Mouse (Mus musculus) heart, adult 2 months (tissue): ENCODE measurements around the gene Scaf1. TPM values are rescaled to one million over a fixed set of nuclear protein-coding genes. Genes with fewer than 3 reads are reported as not detected.

Source experiments
- DNase-seq, 2 experiments: peaks; one replicate each; pipeline ENCODE4 v3.0.0; 2021
- H3K27ac ChIP-seq: fragments of 200-600 bp; 2 replicates; pipeline ENCODE4 v1.8.1; 2022
- H3K27me3 ChIP-seq: fragments of 200-500 bp; 2 replicates; pipeline ENCODE4 v1.6.1; 2012; ENCODE audit warnings: mild to moderate bottlenecking, low read length, inconsistent platforms, mixed read lengths; ENCODE audit not compliant: control insufficient read depth, insufficient read depth
- H3K36me3 ChIP-seq: fragments of 200-500 bp; 2 replicates; pipeline ENCODE4 v1.6.1; 2012; ENCODE audit warnings: low read length, inconsistent platforms; ENCODE audit not compliant: control insufficient read depth, insufficient read depth
- H3K4me1 ChIP-seq: fragments of 200-500 bp; 2 replicates; pipeline ENCODE4 v1.6.1; 2011; ENCODE audit warnings: low read length; ENCODE audit not compliant: control insufficient read depth, insufficient read depth
- H3K4me3 ChIP-seq: fragments of 200-600 bp; 2 replicates; pipeline ENCODE4 v1.8.1; 2022
- H3K79me2 ChIP-seq: fragments of 200-500 bp; replicated peaks from 2 replicates; pipeline ENCODE4 v1.6.1; 2012; ENCODE audit warnings: mild to moderate bottlenecking, inconsistent platforms, low read length, moderate library complexity, mixed read lengths; ENCODE audit not compliant: control insufficient read depth, insufficient read depth
- H3K9ac ChIP-seq: fragments of 200-500 bp; 2 replicates; pipeline ENCODE4 v1.6.1; 2012; ENCODE audit warnings: low read depth, mild to moderate bottlenecking, control low read depth, inconsistent platforms, low read length, mixed read lengths
- CTCF ChIP-seq: fragments of 200-600 bp; IDR thresholded peaks from 2 replicates; pipeline ENCODE4 v1.8.1; 2022; ENCODE audit warnings: antibody characterized with exemption, mild to moderate bottlenecking, moderate library complexity
- EP300 ChIP-seq: fragments of 200-500 bp; IDR thresholded peaks from 2 replicates; pipeline ENCODE4 v1.6.1; 2011; ENCODE audit warnings: low read depth, low read length, control low read depth; ENCODE audit not compliant: insufficient read depth
- POLR2A ChIP-seq: fragments of 200-500 bp; IDR thresholded peaks from 2 replicates; pipeline ENCODE4 v1.6.1; 2011; ENCODE audit warnings: mild to moderate bottlenecking, low read depth, low read length, control low read depth; ENCODE audit not compliant: insufficient read depth
- whole genome bisulfite sequencing: fragments of 180-500 bp; shearing (Covaris S2); methylation state at CpG from one replicate; pipeline ENCODE4 v1.1.7; 2018; 5-methylcytosine and 5-hydroxymethylcytosine counted together
- intact Hi-C: fragments of 180-260 bp; cut with DNase I; formaldehyde crosslinking; loops from one replicate; pipeline ENCODE4 v1.15.1; 2025
- polyA plus RNA-seq: library from polyadenylated mRNA; depleted of rRNA; stranded (reverse); fragments of >200 nt; gene quantifications from 2 replicates; pipeline ENCODE4 v1.2.3, GENCODE M21; 2012
- total RNA-seq, 2 experiments: library from RNA; stranded (reverse); gene quantifications; 2 replicates each; pipeline ENCODE4 v1.2.3; 2021

Gene Scaf1
- total and polyA plus RNA-seq, 3 experiments = 36.0 to 46.6 (median 45.5) TPM

GRCm38 (mm10) chr7:44983085-44983484 is 33.1 kb downstream of the Scaf1 start:
- no peaks in the 10 kb centered on the region for H3K36me3 ChIP-seq
- no peak overlapping the region for H3K27ac ChIP-seq
- intact Hi-C loops = loop anchor here (1.0 to 5.0 kb wide), 3 partner anchors 85 to 219 kb away; partner anchors contain the start of genes Ccdc155, Flt3l and Gm45713

GRCm38 (mm10) chr7:44981539-44981938 is 34.6 kb downstream of the Scaf1 start:
- H3K27ac ChIP-seq = no peak overlapping the region
- 91% methylated on average over 8 of the region's 8 CpGs for WGBS
- TF ChIP-seq POLR2A (no peak), EP300 (no peak), CTCF (no peak)
- DNase-seq = no peak
- H3K27me3 ChIP-seq = no peaks in the 10 kb centered on the region
- H3K9ac ChIP-seq = no peak overlapping the region
- H3K4me1 ChIP-seq = peaks cover 2% of the 10 kb centered on the region
- H3K4me3 ChIP-seq = no peak overlapping the region
- intact Hi-C loops = loop anchor here (5.0 kb wide), 2 partner anchors 156 to 221 kb away; partner anchors contain the start of genes Ccdc155, Flt3l and Gm45713
- peaks cover 3% of the 10 kb centered on the region for H3K79me2 ChIP-seq
- H3K36me3 ChIP-seq = no peaks in the 10 kb centered on the region

More at GRCm38 (mm10) chr7:44983085-44983484, 33.1 kb downstream of the Scaf1 start:
- Histone ChIP-seq H3K4me1 (peaks cover 6% of the 10 kb centered on the region), H3K27me3 (no peaks in the 10 kb centered on the region), H3K79me2 (peaks cover 3% of the 10 kb centered on the region), H3K4me3 (no peak overlapping the region), H3K9ac (no peak overlapping the region)
- peak; percentile 84 to 90 for DNase-seq
- WGBS = 23% methylated on average over 6 of the region's 6 CpGs
- TF ChIP-seq CTCF (peak; percentile 99), POLR2A (no peak), EP300 (peak; percentile 89)

GRCm38 (mm10) chr7:44978300-44978699 is 37.9 kb downstream of the Scaf1 start:
- H3K4me1 ChIP-seq = peaks cover 3% of the 10 kb centered on the region
- H3K27ac ChIP-seq = no peak overlapping the region
- no peak overlapping the region for H3K9ac ChIP-seq
- WGBS = 91% methylated on average over 3 of the region's 3 CpGs
- no peaks in the 10 kb centered on the region for H3K27me3 ChIP-seq
- H3K36me3 ChIP-seq = no peaks in the 10 kb centered on the region
- DNase-seq = no peak
- no peaks in the 10 kb centered on the region for H3K79me2 ChIP-seq
- TF ChIP-seq EP300 (no peak), POLR2A (no peak), CTCF (no peak)
- no peak overlapping the region for H3K4me3 ChIP-seq
- intact Hi-C loops = no loop called here

- no peak overlapping the region for H3K27ac ChIP-seq
- no peak overlapping the region for H3K4me3 ChIP-seq
- H3K79me2 ChIP-seq = no peaks in the 10 kb centered on the region
- 38% methylated on average over 6 of the region's 6 CpGs for WGBS
- no peak overlapping the region for H3K9ac ChIP-seq
- intact Hi-C loops = no loop called here
- peaks cover 3% of the 10 kb centered on the region; the same call in 1 of the 2 replicates for H3K4me1 ChIP-seq
- H3K27me3 ChIP-seq = no peaks in the 10 kb centered on the region
- TF ChIP-seq CTCF (no peak), EP300 (no peak), POLR2A (no peak)
- H3K36me3 ChIP-seq = no peaks in the 10 kb centered on the region
- DNase-seq = no peak
Observed at GRCm38 (mm10) chr7:44975117-44975419, 41.1 kb downstream of the Scaf1 start.

GRCm38 (mm10) chr7:44974383-44975116 is 41.6 kb downstream of the Scaf1 start, which contains the start of gene Cpt1c:
Gene Cpt1c (minus strand): TSS chr7:44974851.
- no peaks in the 10 kb centered on the region for H3K79me2 ChIP-seq
- no peaks in the 10 kb centered on the region for H3K27me3 ChIP-seq
- DNase-seq = peak; percentile 80
- H3K9ac ChIP-seq = peak within 1 kb of the TSS; percentile 40
- peaks cover 3% of the 10 kb centered on the region; the same call in 1 of the 2 replicates for H3K4me1 ChIP-seq
- WGBS = 4% methylated on average over 22 of the region's 22 CpGs
- H3K27ac ChIP-seq = peak within 1 kb of the TSS; percentile 68
- H3K4me3 ChIP-seq = peak within 1 kb of the TSS; percentile 53
- no peaks in the 10 kb centered on the region for H3K36me3 ChIP-seq
- intact Hi-C loops = no loop called here
- TF ChIP-seq CTCF = no peak
- peak; percentile 57; the same call in 1 of the 2 replicates for TF ChIP-seq POLR2A
